Mouse (Mus musculus) heart, postnatal 0 days (tissue): Measurements from ENCODE around the gene Uvrag. TPM values are rescaled to one million over a fixed set of nuclear protein-coding genes. Genes with fewer than 3 reads are reported as not detected.

Experiments
- ATAC-seq: fragments of 200-750 bp; cut with Nextera tagmentation; 2 replicates; pipeline ENCODE4 v1.8.0; 2017; ENCODE audit warnings: low read depth, moderate number of reproducible peaks, moderate library complexity; ENCODE audit not compliant: insufficient read depth
- DNase-seq: peaks from one replicate; pipeline ENCODE4 v3.0.0-alpha.2; 2016; ENCODE audit warnings: low spot score
- H3K27ac ChIP-seq: fragments of 300-500 bp; sonication (generic); 2 replicates; pipeline ENCODE4 v1.5.1; 2014; ENCODE audit warnings: low read depth, mild to moderate bottlenecking
- H3K27me3 ChIP-seq: fragments of 300-500 bp; sonication (generic); 2 replicates; pipeline ENCODE4 v1.6.1; 2014; ENCODE audit warnings: low read length, mixed read lengths; ENCODE audit not compliant: control insufficient read depth, insufficient read depth
- H3K36me3 ChIP-seq: fragments of 300-500 bp; sonication (generic); replicated peaks from 2 replicates; pipeline ENCODE4 v1.6.1; 2014; ENCODE audit warnings: low read length, mixed read lengths; ENCODE audit not compliant: control insufficient read depth, insufficient read depth
- H3K4me1 ChIP-seq: fragments of 300-500 bp; sonication (generic); 2 replicates; pipeline ENCODE4 v1.6.1; 2014; ENCODE audit warnings: antibody characterized with exemption; ENCODE audit not compliant: control insufficient read depth, insufficient read depth
- H3K4me2 ChIP-seq: fragments of 300-500 bp; sonication (generic); 2 replicates; pipeline ENCODE4 v1.6.1; 2014; ENCODE audit warnings: low read depth, mild to moderate bottlenecking, low read length, moderate library complexity
- H3K4me3 ChIP-seq: fragments of 300-500 bp; sonication (generic); 2 replicates; pipeline ENCODE4 v1.5.1; 2014; ENCODE audit warnings: low read depth, low read length
- H3K9ac ChIP-seq: fragments of 300-500 bp; sonication (generic); replicated peaks from 2 replicates; pipeline ENCODE4 v1.6.1; 2014; ENCODE audit warnings: low read depth, low read length, mixed read lengths
- H3K9me3 ChIP-seq: fragments of 300-500 bp; sonication (generic); replicated peaks from 2 replicates; pipeline ENCODE4 v1.6.1; 2016; ENCODE audit warnings: low read length; ENCODE audit not compliant: control insufficient read depth
- CTCF ChIP-seq: IDR thresholded peaks from 2 replicates; pipeline ENCODE4 v1.5.1; 2016; ENCODE audit warnings: antibody characterized with exemption, control low read depth, low read depth
- EP300 ChIP-seq: IDR thresholded peaks from 2 replicates; pipeline ENCODE4 v1.6.1; 2016; ENCODE audit warnings: antibody characterized with exemption, low read depth
- WGBS: fragments of 180-500 bp; shearing (Covaris S2); extraction: QIAGEN DNeasy Blood & Tissue Kit; methylation state at CpG from one replicate; pipeline ENCODE4 v1.1.7; 2014; 5-methylcytosine and 5-hydroxymethylcytosine counted together
- polyA plus RNA-seq: library from polyadenylated mRNA; unstranded; fragments of >200 nt; fragmentation: Nextera tagmentation; extraction: Ambion mirVana; gene quantifications from 2 replicates; pipeline ENCODE4 v1.2.1, GENCODE M21; 2015
- total RNA-seq: library from RNA; depleted of rRNA; stranded (reverse); fragments of >200 nt; gene quantifications from 2 replicates; pipeline ENCODE4 v1.2.3, GENCODE M21; 2014; ENCODE audit warnings: low replicate concordance; rRNA removed

Uvrag gene
- total and polyA plus RNA-seq, 2 experiments from 2014 or later = 11.8 to 38.1 TPM

DNA sequence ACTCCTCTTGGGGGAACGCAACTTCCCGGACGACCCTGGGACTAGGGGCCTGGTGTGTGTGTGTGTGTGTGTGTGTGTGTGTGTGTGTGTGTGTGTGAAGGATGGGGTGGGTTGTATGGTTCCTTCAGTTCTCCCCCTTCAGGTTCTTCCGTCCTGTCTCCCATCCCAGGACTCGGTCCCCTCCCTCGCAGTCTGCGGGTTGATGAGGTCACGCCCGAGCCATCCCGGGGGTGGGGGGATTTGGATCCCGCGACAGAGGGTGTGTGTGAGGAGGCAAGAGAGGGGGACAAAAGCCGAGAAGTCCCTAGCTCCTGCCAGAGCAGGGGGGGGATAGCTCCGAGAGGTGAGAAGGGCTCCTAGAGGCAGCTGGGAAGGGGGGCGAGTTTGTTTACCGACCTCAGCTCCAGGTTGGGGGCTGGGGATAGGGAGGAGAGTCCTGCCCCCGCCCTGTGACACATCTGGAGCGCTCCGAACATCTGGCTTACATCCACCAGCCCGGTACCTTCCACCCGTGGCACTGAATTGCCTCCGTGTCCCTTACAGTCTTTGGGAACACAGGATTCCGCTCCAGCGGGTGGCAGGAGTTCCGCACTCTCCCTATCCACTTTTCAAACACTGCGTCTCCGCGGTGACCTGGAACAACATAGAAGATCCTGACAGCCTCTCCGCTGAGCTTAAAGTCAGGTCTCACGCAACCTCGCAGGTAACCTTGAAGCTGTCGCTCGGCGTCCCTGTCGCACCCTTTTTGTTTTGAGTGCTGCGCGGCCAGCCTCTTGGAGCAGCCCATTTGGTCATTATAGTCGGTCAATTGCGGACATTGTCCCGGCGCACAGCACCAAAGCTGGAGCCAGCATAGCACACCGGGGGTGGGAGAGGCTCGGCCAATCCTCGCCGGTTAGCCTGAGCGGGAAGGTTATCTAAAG, 305.2 kb downstream of the Uvrag start:
- Histone ChIP-seq H3K27ac (no peak overlapping the region), H3K4me1 (peaks cover 24% of the 10 kb centered on the region), H3K27me3 (peaks cover 66% of the 10 kb centered on the region), H3K9me3 (no peaks in the 10 kb centered on the region), H3K36me3 (no peaks in the 10 kb centered on the region), H3K4me3 (peak overlapping the region; percentile 57), H3K4me2 (peak overlapping the region; percentile 92), H3K9ac (peak overlapping the region; percentile 40)
- WGBS = under 1% methylated on average over 46 of the region's 46 CpGs
- TF ChIP-seq CTCF (no peak), EP300 (no peak)
- ATAC-seq (no peak), DNase-seq (no peak)

Other genes with a start within 250 kb of the Uvrag start
- gene Dgat2, start 41.6 kb upstream of the Uvrag start, total RNA-seq = 114 and 121 TPM in 2 replicates
- gene Dgat2, start 41.6 kb upstream of the Uvrag start, polyA plus RNA-seq = 112 and 115 TPM in 2 replicates
- not detected in 2 replicates for gene Mogat2, start 97.5 kb upstream of the Uvrag start, total RNA-seq
- 0.25 and 0.40 TPM in 2 replicates for gene Mogat2, start 97.5 kb upstream of the Uvrag start, polyA plus RNA-seq
- gene Map6, start 126.3 kb upstream of the Uvrag start, total RNA-seq = 1.5 and 3.7 TPM in 2 replicates
- gene Map6, start 126.3 kb upstream of the Uvrag start, polyA plus RNA-seq = 1.8 and 2.5 TPM in 2 replicates
- 811 and 864 TPM in 2 replicates for gene Serpinh1, start 212.1 kb upstream of the Uvrag start, total RNA-seq
- 522 and 571 TPM in 2 replicates for gene Serpinh1, start 212.1 kb upstream of the Uvrag start, polyA plus RNA-seq
- 35.9 and 47.8 TPM in 2 replicates for gene Gdpd5, start 240.3 kb upstream of the Uvrag start, total RNA-seq
- 24.4 and 28.9 TPM in 2 replicates for gene Gdpd5, start 240.3 kb upstream of the Uvrag start, polyA plus RNA-seq